Mouse (Mus musculus): ENCODE data around the gene Eprs. TPM values are rescaled to one million over a fixed set of nuclear protein-coding genes. Genes with fewer than 3 reads are reported as not detected.

Gene Eprs
- total and polyA plus RNA-seq, 3 experiments = 16.2 to 289 (median 227) TPM

DNA sequence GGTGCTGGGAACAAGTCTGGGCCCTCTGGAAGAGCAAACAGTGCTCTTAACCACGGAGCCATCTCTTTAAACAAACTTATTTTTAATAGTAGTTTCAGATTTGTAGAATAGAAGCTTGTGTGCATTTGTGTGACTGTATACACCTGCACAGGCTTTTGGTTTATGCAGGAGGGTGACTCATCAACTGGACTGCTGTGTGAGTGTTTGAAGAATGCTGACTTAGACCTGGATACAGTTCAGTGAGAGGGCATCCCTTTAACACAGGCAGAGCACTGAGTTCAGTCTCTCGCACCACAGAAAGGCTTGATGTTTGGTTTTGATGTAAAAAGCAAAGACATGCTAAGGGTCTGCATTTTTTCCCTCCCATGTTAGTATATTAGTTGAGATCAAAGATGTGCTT lies 14.6 kb downstream of the Eprs start:
- no peaks in the 10 kb centered on the region for H3K4me1 ChIP-seq (ENCODE audit: insufficient read depth, low read depth, low read length)
- no peaks in the 10 kb centered on the region for H3K9me3 ChIP-seq (replicated peaks)
- H3K27me3 ChIP-seq (ENCODE audit: insufficient read depth, low read length) = no peaks in the 10 kb centered on the region
- H3K4me3 ChIP-seq (ENCODE audit: low read depth, low read length) = no peak overlapping the region
- DNase-seq (ENCODE audit: low spot score) (no peak), ATAC-seq (ENCODE audit: extremely low read depth, insufficient number of reproducible peaks, low FRiP score, poor library complexity, severe bottlenecking) (no peak)
- peaks cover 95% of the 10 kb centered on the region for H3K36me3 ChIP-seq (replicated peaks)
- TF ChIP-seq POLR2AphosphoS5 (IDR thresholded peaks at IDR 0.05; ENCODE audit: insufficient replicate concordance, low read depth, low read length) (no peak), TAL1 (conservative IDR thresholded peaks at IDR 0.05; ENCODE audit: low read depth, low read length) (no peak), GATA2 (IDR thresholded peaks at IDR 0.05; ENCODE audit: borderline replicate concordance, low read depth, low read length) (no peak), GATA1 (IDR thresholded peaks at IDR 0.05; ENCODE audit: borderline replicate concordance, low read length) (no peak), CTCF (IDR thresholded peaks at IDR 0.05; ENCODE audit: low read depth, low read length) (no peak)

DNA sequence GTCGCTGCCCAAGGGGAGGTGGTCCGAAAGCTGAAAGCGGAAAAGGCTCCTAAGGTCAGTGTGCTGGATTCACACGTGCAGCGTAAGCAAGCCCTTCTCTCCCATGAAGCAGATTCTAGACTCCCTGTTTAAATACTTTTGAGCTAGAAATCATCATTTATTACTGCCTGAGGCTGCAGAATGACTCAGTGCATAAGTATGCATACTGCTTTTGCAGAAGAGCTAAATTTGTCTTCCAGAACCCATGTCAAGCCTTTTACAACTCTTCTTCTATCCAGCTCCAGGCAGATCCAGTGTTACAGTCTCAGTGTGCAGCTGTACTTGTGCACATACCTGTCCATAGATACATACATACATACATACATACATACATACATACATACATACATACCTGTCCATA lies 38.8 kb downstream of the Eprs start:
- no peak for ATAC-seq (ENCODE audit: extremely low read depth, insufficient number of reproducible peaks, low FRiP score, poor library complexity, severe bottlenecking)
- Histone ChIP-seq H3K27me3 (ENCODE audit: insufficient read depth, low read length) (no peaks in the 10 kb centered on the region), H3K4me3 (ENCODE audit: low read depth, low read length) (no peak overlapping the region), H3K36me3 (replicated peaks) (peaks cover 81% of the 10 kb centered on the region), H3K9me3 (replicated peaks) (no peaks in the 10 kb centered on the region), H3K4me1 (ENCODE audit: insufficient read depth, low read depth, low read length) (peaks cover 4% of the 10 kb centered on the region; the same call in 1 of the 2 replicates)
- DNase-seq (ENCODE audit: low spot score) = no peak
- TF ChIP-seq GATA2 (IDR thresholded peaks at IDR 0.05; ENCODE audit: borderline replicate concordance, low read depth, low read length) (no peak), POLR2AphosphoS5 (IDR thresholded peaks at IDR 0.05; ENCODE audit: insufficient replicate concordance, low read depth, low read length) (no peak), CTCF (IDR thresholded peaks at IDR 0.05; ENCODE audit: low read depth, low read length) (no peak), GATA1 (IDR thresholded peaks at IDR 0.05; ENCODE audit: borderline replicate concordance, low read length) (no peak), TAL1 (conservative IDR thresholded peaks at IDR 0.05; ENCODE audit: low read depth, low read length) (no peak)

GRCm38 (mm10) chr1:185404021-185404420 lies 41.2 kb downstream of the Eprs start:
- H3K4me3 ChIP-seq (ENCODE audit: low read depth, low read length) = no peak overlapping the region
- H3K27me3 ChIP-seq (ENCODE audit: insufficient read depth, low read length) = no peaks in the 10 kb centered on the region
- ATAC-seq (ENCODE audit: extremely low read depth, insufficient number of reproducible peaks, low FRiP score, poor library complexity, severe bottlenecking) (no peak), DNase-seq (ENCODE audit: low spot score) (no peak)
- H3K36me3 ChIP-seq (replicated peaks) = peaks cover 83% of the 10 kb centered on the region
- peaks cover 4% of the 10 kb centered on the region; the same call in 1 of the 2 replicates for H3K4me1 ChIP-seq (ENCODE audit: insufficient read depth, low read depth, low read length)
- H3K9me3 ChIP-seq (replicated peaks) = no peaks in the 10 kb centered on the region
- TF ChIP-seq GATA1 (IDR thresholded peaks at IDR 0.05; ENCODE audit: borderline replicate concordance, low read length) (no peak), TAL1 (conservative IDR thresholded peaks at IDR 0.05; ENCODE audit: low read depth, low read length) (no peak), CTCF (IDR thresholded peaks at IDR 0.05; ENCODE audit: low read depth, low read length) (no peak), GATA2 (IDR thresholded peaks at IDR 0.05; ENCODE audit: borderline replicate concordance, low read depth, low read length) (no peak), POLR2AphosphoS5 (IDR thresholded peaks at IDR 0.05; ENCODE audit: insufficient replicate concordance, low read depth, low read length) (no peak)

- TF ChIP-seq CTCF (IDR thresholded peaks at IDR 0.05; ENCODE audit: low read depth, low read length) = no peak
- TF ChIP-seq POLR2AphosphoS5 (IDR thresholded peaks at IDR 0.05; ENCODE audit: insufficient replicate concordance, low read depth, low read length) = no peak
- no peak for TF ChIP-seq GATA2 (IDR thresholded peaks at IDR 0.05; ENCODE audit: borderline replicate concordance, low read depth, low read length)
- no peak for TF ChIP-seq GATA1 (IDR thresholded peaks at IDR 0.05; ENCODE audit: borderline replicate concordance, low read length)
- TF ChIP-seq TAL1 (conservative IDR thresholded peaks at IDR 0.05; ENCODE audit: low read depth, low read length) = no peak
- Histone ChIP-seq H3K27me3 (ENCODE audit: insufficient read depth, low read length) (no peaks in the 10 kb centered on the region), H3K36me3 (replicated peaks) (peaks cover 86% of the 10 kb centered on the region), H3K4me3 (ENCODE audit: low read depth, low read length) (no peak overlapping the region), H3K4me1 (ENCODE audit: insufficient read depth, low read depth, low read length) (peaks cover 4% of the 10 kb centered on the region; the same call in 1 of the 2 replicates), H3K9me3 (replicated peaks) (no peaks in the 10 kb centered on the region)
- ATAC-seq (ENCODE audit: extremely low read depth, insufficient number of reproducible peaks, low FRiP score, poor library complexity, severe bottlenecking) (no peak), DNase-seq (ENCODE audit: low spot score) (no peak)
Measured at GRCm38 (mm10) chr1:185405921-185406320, 43.1 kb downstream of the Eprs start.

- peak; percentile 54 for ATAC-seq (ENCODE audit: extremely low read depth, insufficient number of reproducible peaks, low FRiP score, poor library complexity, severe bottlenecking)
Measured at GRCm38 (mm10) chr1:185409831-185410230, 47.0 kb downstream of the Eprs start.

GRCm38 (mm10) chr1:185418011-185418410 lies 55.2 kb downstream of the Eprs start:
- TF ChIP-seq GATA1 (IDR thresholded peaks at IDR 0.05; ENCODE audit: borderline replicate concordance, low read length) = no peak
- TF ChIP-seq CTCF (IDR thresholded peaks at IDR 0.05; ENCODE audit: low read depth, low read length) = no peak
- TF ChIP-seq POLR2AphosphoS5 (IDR thresholded peaks at IDR 0.05; ENCODE audit: insufficient replicate concordance, low read depth, low read length) = no peak
- TF ChIP-seq GATA2 (IDR thresholded peaks at IDR 0.05; ENCODE audit: borderline replicate concordance, low read depth, low read length) = no peak
- TF ChIP-seq TAL1 (conservative IDR thresholded peaks at IDR 0.05; ENCODE audit: low read depth, low read length) = no peak
- no peak overlapping the region for H3K4me3 ChIP-seq (ENCODE audit: low read depth, low read length)
- no peaks in the 10 kb centered on the region for H3K4me1 ChIP-seq (ENCODE audit: insufficient read depth, low read depth, low read length)
- peaks cover 92% of the 10 kb centered on the region for H3K36me3 ChIP-seq (replicated peaks)
- no peaks in the 10 kb centered on the region for H3K9me3 ChIP-seq (replicated peaks)
- DNase-seq (ENCODE audit: low spot score) = no peak
- no peaks in the 10 kb centered on the region for H3K27me3 ChIP-seq (ENCODE audit: insufficient read depth, low read length)
- ATAC-seq (ENCODE audit: extremely low read depth, insufficient number of reproducible peaks, low FRiP score, poor library complexity, severe bottlenecking) = no peak

More at GRCm38 (mm10) chr1:185409831-185410230, 47.0 kb downstream of the Eprs start:
- Histone ChIP-seq H3K9me3 (replicated peaks) (no peaks in the 10 kb centered on the region), H3K36me3 (replicated peaks) (peaks cover 90% of the 10 kb centered on the region), H3K4me3 (ENCODE audit: low read depth, low read length) (no peak overlapping the region), H3K4me1 (ENCODE audit: insufficient read depth, low read depth, low read length) (no peaks in the 10 kb centered on the region), H3K27me3 (ENCODE audit: insufficient read depth, low read length) (no peaks in the 10 kb centered on the region)
- TF ChIP-seq GATA1 (IDR thresholded peaks at IDR 0.05; ENCODE audit: borderline replicate concordance, low read length) = no peak
- TF ChIP-seq CTCF (IDR thresholded peaks at IDR 0.05; ENCODE audit: low read depth, low read length) = no peak
- no peak for TF ChIP-seq TAL1 (conservative IDR thresholded peaks at IDR 0.05; ENCODE audit: low read depth, low read length)
- no peak for TF ChIP-seq GATA2 (IDR thresholded peaks at IDR 0.05; ENCODE audit: borderline replicate concordance, low read depth, low read length)
- TF ChIP-seq POLR2AphosphoS5 (IDR thresholded peaks at IDR 0.05; ENCODE audit: insufficient replicate concordance, low read depth, low read length) = no peak
- no peak for DNase-seq (ENCODE audit: low spot score)

All from G1E (cell line).